Mouse (Mus musculus): ENCODE measurements around the gene Sdc1. TPM values are rescaled to one million over a fixed set of nuclear protein-coding genes. Genes with fewer than 3 reads are reported as not detected.

Sdc1 gene
- polyA plus RNA-seq, 1 experiment from 2014 or later = 142 TPM

DNA sequence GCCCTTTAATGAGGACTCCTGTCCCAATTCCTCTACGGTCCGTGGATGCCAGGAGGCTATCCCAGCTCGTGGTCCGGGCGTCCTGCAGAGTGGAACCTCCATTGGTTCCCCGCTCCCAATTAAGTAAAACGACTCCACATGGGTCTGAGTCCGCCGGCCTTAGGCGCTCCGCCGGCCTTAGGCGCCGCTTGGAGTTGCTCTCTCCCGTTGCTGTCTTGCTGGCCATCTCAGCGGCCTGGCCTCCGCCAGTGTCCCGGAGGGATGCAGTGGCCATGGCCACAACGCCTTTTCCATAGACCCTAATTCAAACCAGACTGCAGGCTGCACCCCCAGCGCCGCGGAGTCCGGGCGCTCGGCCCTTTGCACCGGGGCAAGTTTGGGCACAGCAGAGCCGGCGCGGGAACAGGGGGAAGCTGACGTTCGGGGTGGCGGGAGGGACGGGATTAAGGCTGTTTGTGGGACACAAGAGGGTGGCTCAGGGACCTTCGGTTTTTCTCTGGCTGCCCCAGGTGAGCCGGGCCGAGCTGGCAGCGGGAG lies 789 bp downstream of the Sdc1 start:
- WGBS = under 1% methylated on average over 37 of the region's 37 CpGs
- peak overlapping the region; percentile 79 for H3K27ac ChIP-seq
- no peaks in the 10 kb centered on the region for H3K36me3 ChIP-seq
- H3K4me1 ChIP-seq = peaks cover 18% of the 10 kb centered on the region
- ATAC-seq (ENCODE audit: insufficient read depth, low FRiP score, low read depth) = no peak
- H3K4me3 ChIP-seq (replicated peaks) = peak overlapping the region; percentile 84
- H3K9ac ChIP-seq = peak overlapping the region; percentile 73
- H3K4me2 ChIP-seq = peak overlapping the region; percentile 83
- no peaks in the 10 kb centered on the region for H3K27me3 ChIP-seq (replicated peaks)
- H3K9me3 ChIP-seq = no peaks in the 10 kb centered on the region

GRCm38 (mm10) chr12:8772451-8773143 lies 1.5 kb downstream of the Sdc1 start:
- under 1% methylated on average over 55 of the region's 55 CpGs for WGBS
- Histone ChIP-seq H3K4me1 (peaks cover 23% of the 10 kb centered on the region), H3K9ac (peak overlapping the region; percentile 73), H3K4me3 (replicated peaks) (peak overlapping the region; percentile 84), H3K27me3 (replicated peaks) (no peaks in the 10 kb centered on the region), H3K9me3 (no peaks in the 10 kb centered on the region), H3K36me3 (no peaks in the 10 kb centered on the region), H3K4me2 (peak overlapping the region; percentile 83), H3K27ac (peak overlapping the region; percentile 79)
- peak; percentile 29 for ATAC-seq (ENCODE audit: insufficient read depth, low FRiP score, low read depth)

DNA sequence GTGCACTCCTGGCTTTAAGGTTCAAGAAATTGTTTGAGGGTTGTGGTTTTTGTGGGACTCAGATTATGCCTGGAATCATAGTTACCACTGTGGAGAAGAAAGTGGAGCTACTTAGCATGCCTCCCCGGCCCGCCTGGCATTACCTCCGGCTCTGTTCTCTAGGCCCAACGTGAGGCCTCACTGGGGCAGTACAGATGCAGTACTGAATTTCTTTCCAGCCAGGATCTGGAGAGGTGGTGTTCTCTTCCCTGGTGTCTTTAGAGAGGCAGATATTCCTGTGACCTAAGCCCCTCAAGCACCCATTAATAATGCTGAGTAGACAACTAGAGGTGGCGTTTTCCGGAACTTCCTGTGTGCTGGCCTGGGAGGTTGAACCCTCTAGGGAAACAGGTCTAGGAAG lies 2.2 kb downstream of the Sdc1 start:
- Histone ChIP-seq H3K4me2 (peak overlapping the region; percentile 83), H3K9me3 (no peaks in the 10 kb centered on the region), H3K4me3 (replicated peaks) (peak overlapping the region; percentile 84), H3K9ac (no peak overlapping the region; the same call in 1 of the 2 replicates), H3K36me3 (no peaks in the 10 kb centered on the region), H3K4me1 (peaks cover 26% of the 10 kb centered on the region), H3K27me3 (replicated peaks) (no peaks in the 10 kb centered on the region), H3K27ac (peak overlapping the region; percentile 79)
- 30% methylated on average over 6 of the region's 6 CpGs for whole genome bisulfite sequencing
- ATAC-seq (ENCODE audit: insufficient read depth, low FRiP score, low read depth) = no peak

- peak overlapping the region; percentile 79; the same call in 1 of the 2 replicates for H3K27ac ChIP-seq
- no peak overlapping the region for H3K9ac ChIP-seq
- ATAC-seq (ENCODE audit: insufficient read depth, low FRiP score, low read depth) = no peak
- peaks cover 26% of the 10 kb centered on the region for H3K4me1 ChIP-seq
- H3K4me2 ChIP-seq = peak overlapping the region; percentile 83
- no peaks in the 10 kb centered on the region for H3K27me3 ChIP-seq (replicated peaks)
- no peaks in the 10 kb centered on the region for H3K36me3 ChIP-seq
- H3K4me3 ChIP-seq (replicated peaks) = no peak overlapping the region
- H3K9me3 ChIP-seq = no peaks in the 10 kb centered on the region
These were observed 3.1 kb downstream of the Sdc1 start for GRCm38 (mm10) chr12:8774183-8774582.

GRCm38 (mm10) chr12:8776206-8776605 lies 5.1 kb downstream of the Sdc1 start:
- ATAC-seq (ENCODE audit: insufficient read depth, low FRiP score, low read depth) = no peak
- H3K9ac ChIP-seq = no peak overlapping the region
- 83% methylated on average over 7 of the region's 7 CpGs for WGBS
- no peak overlapping the region for H3K4me2 ChIP-seq
- peaks cover 38% of the 10 kb centered on the region for H3K4me1 ChIP-seq
- H3K4me3 ChIP-seq (replicated peaks) = no peak overlapping the region
- no peaks in the 10 kb centered on the region for H3K27me3 ChIP-seq (replicated peaks)
- H3K27ac ChIP-seq = peak overlapping the region; percentile 55
- H3K9me3 ChIP-seq = no peaks in the 10 kb centered on the region
- H3K36me3 ChIP-seq = no peaks in the 10 kb centered on the region

GRCm38 (mm10) chr12:8776741-8777140 lies 5.6 kb downstream of the Sdc1 start:
- no peak for ATAC-seq (ENCODE audit: insufficient read depth, low FRiP score, low read depth)
- H3K27ac ChIP-seq = peak overlapping the region; percentile 59; the same call in 1 of the 2 replicates
- peaks cover 42% of the 10 kb centered on the region for H3K4me1 ChIP-seq
- no peaks in the 10 kb centered on the region for H3K36me3 ChIP-seq
- no peak overlapping the region for H3K9ac ChIP-seq
- H3K4me3 ChIP-seq (replicated peaks) = no peak overlapping the region
- no peak overlapping the region for H3K4me2 ChIP-seq
- no peaks in the 10 kb centered on the region for H3K9me3 ChIP-seq
- WGBS = 81% methylated on average over 3 of the region's 3 CpGs
- H3K27me3 ChIP-seq (replicated peaks) = no peaks in the 10 kb centered on the region

DNA sequence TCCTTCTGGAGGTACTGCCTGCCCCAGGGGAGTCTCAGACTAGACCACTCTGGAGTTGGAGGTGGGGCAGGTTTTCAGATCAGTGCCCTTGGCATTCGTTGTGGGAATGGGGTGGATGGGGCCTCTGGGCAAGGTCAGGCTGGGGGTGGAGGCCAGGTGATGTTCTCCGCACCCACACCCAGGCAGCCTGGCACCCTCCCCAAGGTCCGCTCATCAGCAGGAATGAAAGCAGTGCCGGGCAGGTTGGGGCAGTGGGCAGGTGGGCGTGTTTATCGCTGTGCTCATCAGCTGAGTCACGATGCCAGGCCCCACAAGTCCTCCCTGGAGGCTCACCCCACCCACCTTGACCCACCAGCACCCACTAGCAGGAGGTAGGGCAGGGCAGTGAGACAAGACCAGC lies 7.0 kb downstream of the Sdc1 start:
- 76% methylated on average over 7 of the region's 7 CpGs for WGBS
- Histone ChIP-seq H3K9ac (no peak overlapping the region), H3K9me3 (no peaks in the 10 kb centered on the region), H3K4me1 (peaks cover 48% of the 10 kb centered on the region), H3K36me3 (no peaks in the 10 kb centered on the region), H3K27me3 (replicated peaks) (no peaks in the 10 kb centered on the region), H3K4me3 (replicated peaks) (no peak overlapping the region), H3K27ac (peak overlapping the region; percentile 59), H3K4me2 (no peak overlapping the region)
- no peak for ATAC-seq (ENCODE audit: insufficient read depth, low FRiP score, low read depth)

DNA sequence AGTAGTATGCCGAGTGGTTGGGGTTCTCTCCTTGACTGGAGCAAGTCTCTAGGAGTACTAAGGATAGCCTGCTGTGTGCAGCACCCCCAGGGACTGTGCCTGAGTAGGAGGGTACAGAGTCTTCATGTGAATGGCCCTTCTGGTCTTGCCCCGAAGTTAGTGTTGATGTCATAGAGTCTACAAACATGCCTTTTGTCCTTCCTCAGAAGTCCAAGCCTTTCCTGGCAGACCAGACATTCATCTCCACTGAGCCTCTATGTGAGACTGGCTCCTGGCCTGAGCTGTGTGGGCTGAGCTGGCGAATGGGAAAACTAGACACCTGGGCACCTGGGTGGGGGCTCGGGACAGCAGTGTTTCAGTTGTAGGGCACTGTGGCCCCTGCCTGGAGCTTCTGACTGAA lies 8.7 kb downstream of the Sdc1 start:
- no peak overlapping the region for H3K4me3 ChIP-seq (replicated peaks)
- H3K9ac ChIP-seq = no peak overlapping the region
- H3K36me3 ChIP-seq = no peaks in the 10 kb centered on the region
- no peak for ATAC-seq (ENCODE audit: insufficient read depth, low FRiP score, low read depth)
- H3K4me2 ChIP-seq = no peak overlapping the region
- WGBS = 52% methylated on average over 4 of the region's 4 CpGs
- H3K9me3 ChIP-seq = no peaks in the 10 kb centered on the region
- H3K27ac ChIP-seq = peak overlapping the region; percentile 71
- H3K4me1 ChIP-seq = peaks cover 53% of the 10 kb centered on the region
- H3K27me3 ChIP-seq (replicated peaks) = no peaks in the 10 kb centered on the region

DNA sequence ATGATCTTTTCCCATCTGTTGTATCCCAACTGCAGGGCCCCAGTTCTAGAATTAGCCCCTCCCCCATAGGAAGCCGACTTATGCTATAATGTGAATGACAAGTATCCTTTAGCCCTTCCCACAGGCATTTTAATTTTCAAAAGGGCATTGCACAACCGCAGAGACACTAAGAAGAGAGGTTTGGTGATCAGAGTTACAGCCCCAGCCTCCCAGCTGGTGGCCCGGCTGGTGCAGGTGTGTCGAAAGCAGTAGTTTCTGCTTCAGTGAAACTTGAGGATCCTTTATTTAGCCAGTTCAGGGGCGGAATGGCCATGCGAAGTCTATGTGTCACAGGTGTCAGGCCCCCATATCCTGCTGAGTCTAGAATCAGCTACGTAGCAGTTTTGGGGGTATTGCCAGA lies 10.0 kb downstream of the Sdc1 start:
- Histone ChIP-seq H3K9me3 (no peaks in the 10 kb centered on the region), H3K4me1 (peaks cover 60% of the 10 kb centered on the region), H3K4me2 (no peak overlapping the region), H3K27me3 (replicated peaks) (no peaks in the 10 kb centered on the region), H3K4me3 (replicated peaks) (no peak overlapping the region), H3K9ac (no peak overlapping the region), H3K27ac (peak overlapping the region; percentile 71), H3K36me3 (no peaks in the 10 kb centered on the region)
- ATAC-seq (ENCODE audit: insufficient read depth, low FRiP score, low read depth) = no peak
- WGBS = 76% methylated on average over 7 of the region's 7 CpGs

GRCm38 (mm10) chr12:8781681-8782378 lies 10.7 kb downstream of the Sdc1 start:
- Histone ChIP-seq H3K4me1 (peaks cover 63% of the 10 kb centered on the region), H3K27me3 (replicated peaks) (no peaks in the 10 kb centered on the region), H3K27ac (peak overlapping the region; percentile 71), H3K9me3 (no peaks in the 10 kb centered on the region), H3K4me3 (replicated peaks) (no peak overlapping the region), H3K36me3 (no peaks in the 10 kb centered on the region), H3K4me2 (no peak overlapping the region; the same call in 1 of the 2 replicates), H3K9ac (no peak overlapping the region)
- peak; percentile 65 for ATAC-seq (ENCODE audit: insufficient read depth, low FRiP score, low read depth)
- 62% methylated on average over 9 of the region's 9 CpGs for WGBS

DNA sequence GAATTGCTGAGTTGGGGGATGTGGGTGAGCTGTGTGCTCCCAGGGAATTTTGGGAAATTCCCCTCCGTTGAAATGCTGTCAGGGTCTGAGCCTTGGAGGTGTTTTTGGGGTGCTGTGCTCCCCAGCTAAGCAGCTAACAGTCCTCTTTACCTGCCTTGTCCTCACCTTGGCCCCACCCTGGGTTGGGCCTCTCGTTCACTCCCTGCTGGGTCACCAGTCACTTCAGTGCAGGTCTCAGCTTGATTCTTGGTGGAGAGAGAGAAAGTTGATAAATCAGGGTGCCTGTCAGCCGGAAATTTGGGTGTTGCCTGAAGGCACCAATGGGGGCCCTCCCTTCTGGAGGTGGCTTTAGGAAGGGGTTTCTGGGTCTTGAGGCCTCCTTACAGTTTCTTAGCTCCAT lies 11.4 kb downstream of the Sdc1 start:
- no peaks in the 10 kb centered on the region for H3K36me3 ChIP-seq

GRCm38 (mm10) chr12:8784189-8784588 lies 13.1 kb downstream of the Sdc1 start:
- Histone ChIP-seq H3K36me3 (no peaks in the 10 kb centered on the region), H3K27me3 (replicated peaks) (no peaks in the 10 kb centered on the region), H3K27ac (peak overlapping the region; percentile 71; the same call in 1 of the 2 replicates), H3K4me1 (peaks cover 65% of the 10 kb centered on the region), H3K4me3 (replicated peaks) (no peak overlapping the region), H3K9ac (no peak overlapping the region), H3K9me3 (no peaks in the 10 kb centered on the region), H3K4me2 (peak overlapping the region; percentile 13; the same call in 1 of the 2 replicates)
- 0 out of 2 replicates have a peak, but pooled peaks have one; percentile 15 for ATAC-seq (ENCODE audit: insufficient read depth, low FRiP score, low read depth)
- whole genome bisulfite sequencing = 58% methylated on average over 9 of the region's 9 CpGs

More for the DNA sequence above, 11.4 kb downstream of the Sdc1 start:
- Histone ChIP-seq H3K27ac (peak overlapping the region; percentile 71), H3K9ac (no peak overlapping the region), H3K4me2 (no peak overlapping the region), H3K4me1 (peaks cover 64% of the 10 kb centered on the region), H3K27me3 (replicated peaks) (no peaks in the 10 kb centered on the region), H3K9me3 (no peaks in the 10 kb centered on the region), H3K4me3 (replicated peaks) (no peak overlapping the region)
- WGBS = 60% methylated on average over 3 of the region's 3 CpGs
- ATAC-seq (ENCODE audit: insufficient read depth, low FRiP score, low read depth) = peak; percentile 57; the same call in 1 of the 2 replicates

Measured in stomach, embryonic 15.5 days (tissue).